Mouse (Mus musculus) inflammation-experienced regulatory T-cells, adult 6 months (primary cell): ENCODE results near the gene Cab39. TPM values are rescaled to one million over a fixed set of nuclear protein-coding genes. Genes with fewer than 3 reads are reported as not detected.
A peak's percentile ranks its signal among the peaks of the same experiment; 100 is the strongest.

Experiments used
- ATAC-seq: one replicate; pipeline ENCODE4 v1.8.0; 2017
- polyA plus RNA-seq, 3 experiments: library from polyadenylated mRNA; unstranded; fragments of 100-300 nt; shearing (Covaris generic); gene quantifications; one replicate each; pipeline ENCODE4 v1.2.1; 2017

Cab39 gene
- 10 to 100 TPM; 43.1 to 57.3 (median 50.7) TPM for polyA plus RNA-seq

DNA sequence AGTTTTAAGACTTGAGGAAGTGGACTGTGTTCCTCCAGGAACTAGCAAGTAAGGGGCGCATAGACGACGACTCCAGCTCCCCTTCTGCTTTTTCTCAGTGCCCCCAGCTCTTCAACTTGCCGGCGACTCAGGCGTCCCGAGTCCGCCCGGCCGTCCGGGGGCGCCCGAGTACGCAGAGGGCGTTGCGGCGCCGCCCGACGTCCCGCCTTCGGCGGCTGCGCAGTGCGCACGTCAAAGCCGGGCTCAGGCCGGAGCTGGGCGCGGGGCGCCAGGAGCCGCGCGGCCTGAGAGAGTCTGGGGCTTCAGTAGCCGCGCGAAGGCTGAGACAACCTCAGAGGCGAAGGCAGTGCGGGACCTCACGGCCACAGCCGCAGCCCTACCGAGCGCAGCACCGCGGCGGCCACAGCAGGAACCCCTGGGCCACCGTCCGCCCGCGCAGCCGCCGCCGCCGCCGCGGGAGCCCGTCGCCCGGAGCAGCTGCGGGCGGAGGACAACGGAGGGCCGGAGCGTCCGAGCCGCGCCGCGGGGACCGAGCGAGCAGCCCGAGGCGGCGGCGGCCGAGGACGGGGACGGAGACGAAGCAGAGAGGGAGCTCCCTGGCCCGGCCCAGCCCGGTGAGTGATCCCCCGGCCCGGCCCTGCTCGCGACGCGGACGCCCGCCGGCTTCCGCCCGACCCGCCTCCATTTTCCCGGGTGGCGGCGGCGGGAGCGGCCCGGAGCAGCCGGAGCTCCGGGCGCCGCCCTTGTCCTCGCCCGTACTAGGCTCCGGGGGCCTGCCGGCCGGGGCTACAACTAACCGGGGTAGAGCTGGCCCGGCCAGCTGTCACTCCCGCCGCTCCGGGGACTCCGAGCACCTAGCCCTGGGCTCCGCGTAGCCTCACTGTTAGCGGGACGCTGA, at the start of gene Cab39:
Gene Cab39, plus strand, starts transcription at position 234 of the 898 bp plus-strand sequence.
- peak; percentile 76 for ATAC-seq

DNA sequence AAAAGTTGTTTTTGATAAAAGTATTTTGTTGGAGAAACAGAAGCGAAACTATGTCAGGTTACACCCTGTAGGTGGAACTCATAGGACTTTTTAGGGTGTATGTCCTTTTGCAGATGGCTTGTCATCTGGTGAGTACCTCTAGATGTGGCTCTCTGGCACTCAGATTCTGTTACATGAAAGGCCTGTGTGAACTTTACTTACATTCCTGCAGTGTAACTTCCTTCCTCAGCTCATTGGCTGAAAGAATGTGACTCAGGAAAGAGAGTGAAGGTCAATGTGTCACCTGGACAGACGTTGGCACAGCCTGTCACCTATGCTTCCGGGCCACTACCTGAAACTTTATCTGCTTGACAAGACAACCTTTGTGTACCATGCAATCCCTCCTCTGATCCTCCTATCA, 48.7 kb upstream of the Cab39 start:
- no peak for ATAC-seq

DNA sequence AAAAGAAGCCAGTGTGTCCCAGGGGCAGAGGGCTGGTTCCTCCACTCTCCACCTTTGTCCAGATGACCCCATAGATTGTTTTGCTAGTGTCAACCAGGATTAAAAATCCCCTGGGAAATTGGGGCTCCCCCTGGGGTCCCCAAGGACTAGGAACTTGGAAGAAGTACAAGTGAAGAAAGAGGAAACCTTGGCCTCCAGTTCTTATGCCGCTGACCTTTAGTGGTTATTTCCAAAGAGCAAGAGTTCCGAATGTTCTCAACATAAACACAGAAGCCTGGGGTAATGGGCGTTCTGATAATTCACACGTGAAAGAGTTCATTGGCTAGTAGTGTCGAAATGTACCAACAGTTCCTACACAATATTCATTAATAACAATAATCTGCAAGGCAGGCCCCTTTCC, 46.7 kb upstream of the Cab39 start:
- no peak for ATAC-seq

DNA sequence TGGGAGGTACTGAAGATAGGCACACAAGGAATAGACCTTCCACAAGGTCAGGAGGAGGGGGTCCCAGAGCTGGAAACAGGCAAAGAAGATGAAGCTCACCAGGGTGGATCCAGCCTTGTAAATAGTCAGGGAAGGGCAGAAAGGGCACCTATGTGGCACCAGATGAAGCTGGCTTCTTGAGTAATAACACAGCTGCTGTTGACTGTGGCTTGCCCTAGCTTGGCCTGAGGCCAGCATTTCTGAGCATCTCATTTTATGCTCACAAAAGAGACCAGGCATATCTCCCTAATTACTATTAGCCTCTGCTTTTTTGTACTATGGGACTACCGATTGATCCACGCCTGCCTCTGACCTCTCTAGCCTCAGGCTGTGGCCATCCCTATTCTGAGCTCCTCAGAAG, 43.4 kb upstream of the Cab39 start:
- no peak for ATAC-seq

DNA sequence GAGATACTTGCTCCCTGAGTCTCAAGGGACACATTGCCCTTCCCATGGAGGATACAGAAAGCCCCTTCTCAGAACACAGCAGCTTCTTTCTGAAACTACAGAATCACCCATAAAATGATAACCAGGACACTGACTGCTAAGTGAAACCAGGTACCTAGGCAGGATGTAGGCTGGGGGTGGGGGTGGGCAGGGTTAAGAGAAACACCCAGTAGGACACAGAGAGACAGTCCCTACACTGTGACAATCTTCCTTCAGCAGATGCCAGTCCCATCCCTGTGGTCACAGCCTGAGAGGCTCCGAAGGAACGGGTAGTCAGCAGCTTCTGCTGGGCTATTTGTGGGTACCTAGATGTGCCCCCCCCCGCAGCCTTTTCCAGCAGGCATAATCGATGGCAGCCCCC, 42.6 kb upstream of the Cab39 start:
- peak; percentile 55 for ATAC-seq

DNA sequence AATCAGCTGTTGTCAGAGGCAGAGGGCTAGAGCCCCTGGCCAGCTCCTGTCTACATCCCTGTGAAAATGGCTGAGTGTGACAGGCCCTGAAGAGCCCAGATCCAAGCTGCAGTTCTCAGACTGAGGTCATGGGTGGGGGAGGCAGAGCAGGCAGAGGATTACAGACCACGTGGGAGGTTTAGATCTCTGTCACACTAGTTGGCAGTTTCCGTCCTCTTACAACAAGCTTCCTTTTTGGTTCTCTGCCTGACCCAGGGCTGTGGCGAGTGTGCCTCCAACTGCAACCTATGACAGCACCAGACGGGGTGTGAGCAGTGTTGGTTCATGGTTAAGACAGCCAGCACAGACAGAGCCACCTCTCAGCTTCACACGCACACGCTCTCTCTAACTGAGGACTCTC, 41.7 kb upstream of the Cab39 start:
- ATAC-seq, result peak; percentile 88

DNA sequence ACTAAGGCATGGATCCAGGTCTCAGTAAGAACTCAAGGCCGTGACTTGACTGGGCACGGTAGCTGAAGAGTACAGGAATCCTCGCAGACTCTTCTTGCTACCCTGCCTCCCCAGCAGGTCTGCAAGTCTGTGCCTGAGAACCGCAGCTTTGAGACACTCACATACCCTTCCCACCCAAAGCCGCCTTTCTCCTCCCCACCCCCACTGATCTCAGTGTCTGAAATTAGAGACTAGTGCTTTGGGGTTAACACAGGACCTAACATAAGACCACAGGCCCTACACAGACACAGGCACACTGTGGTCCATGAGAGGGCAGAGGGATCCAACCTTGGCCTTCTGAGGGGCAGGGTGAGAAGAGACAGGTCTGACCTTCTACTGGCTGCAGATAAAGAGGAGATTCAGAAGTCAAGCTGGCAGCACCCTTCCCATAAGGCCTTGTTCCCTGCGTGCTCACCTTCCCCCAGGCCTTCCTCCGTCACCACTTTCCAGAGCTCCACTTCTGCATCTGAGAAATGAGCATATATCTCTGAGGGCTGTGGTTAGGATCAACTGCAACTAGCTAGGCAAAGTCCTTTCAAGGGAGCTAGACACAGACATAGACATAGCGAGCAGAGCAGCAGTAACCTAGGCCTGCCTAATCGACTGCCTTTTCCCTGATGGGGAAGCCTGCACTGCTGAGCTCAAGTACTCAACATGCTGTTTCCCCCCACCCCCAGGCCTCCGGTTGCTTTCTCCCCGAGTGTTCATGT, 41.1 kb upstream of the Cab39 start:
- ATAC-seq, result peak; percentile 21

DNA sequence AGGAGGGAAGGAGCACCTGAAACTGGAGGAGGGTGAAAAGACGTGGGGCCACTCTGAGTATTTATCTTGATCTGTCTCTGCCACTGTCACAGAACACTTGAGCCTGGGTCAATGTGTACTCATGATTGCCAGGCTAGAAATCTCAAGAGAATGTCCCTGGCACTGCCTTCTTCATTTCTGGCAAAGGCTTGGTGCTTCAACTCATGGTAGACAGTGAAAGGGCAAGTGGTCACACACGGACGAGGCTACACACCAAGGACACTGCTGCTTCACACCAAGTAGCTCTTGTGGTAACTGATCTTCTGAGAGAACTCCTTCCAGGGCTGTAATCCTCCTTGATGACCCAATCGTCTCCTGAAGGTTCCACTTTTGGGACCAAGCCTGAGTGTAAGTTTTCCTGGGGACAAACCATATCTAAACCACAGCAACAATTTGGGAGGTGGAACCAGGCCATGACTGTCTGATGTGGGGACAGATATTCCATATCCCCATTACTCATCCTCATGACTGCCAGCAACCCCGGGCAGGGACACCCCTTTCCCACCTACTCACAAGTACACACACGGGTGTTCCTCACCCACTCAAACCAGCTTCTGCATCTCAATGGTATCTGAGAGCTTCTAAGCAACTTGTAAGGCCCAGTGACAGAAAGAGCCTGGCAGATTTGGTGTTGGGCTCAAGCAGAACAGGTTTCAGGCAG, 35.6 kb upstream of the Cab39 start:
- no peak for ATAC-seq

DNA sequence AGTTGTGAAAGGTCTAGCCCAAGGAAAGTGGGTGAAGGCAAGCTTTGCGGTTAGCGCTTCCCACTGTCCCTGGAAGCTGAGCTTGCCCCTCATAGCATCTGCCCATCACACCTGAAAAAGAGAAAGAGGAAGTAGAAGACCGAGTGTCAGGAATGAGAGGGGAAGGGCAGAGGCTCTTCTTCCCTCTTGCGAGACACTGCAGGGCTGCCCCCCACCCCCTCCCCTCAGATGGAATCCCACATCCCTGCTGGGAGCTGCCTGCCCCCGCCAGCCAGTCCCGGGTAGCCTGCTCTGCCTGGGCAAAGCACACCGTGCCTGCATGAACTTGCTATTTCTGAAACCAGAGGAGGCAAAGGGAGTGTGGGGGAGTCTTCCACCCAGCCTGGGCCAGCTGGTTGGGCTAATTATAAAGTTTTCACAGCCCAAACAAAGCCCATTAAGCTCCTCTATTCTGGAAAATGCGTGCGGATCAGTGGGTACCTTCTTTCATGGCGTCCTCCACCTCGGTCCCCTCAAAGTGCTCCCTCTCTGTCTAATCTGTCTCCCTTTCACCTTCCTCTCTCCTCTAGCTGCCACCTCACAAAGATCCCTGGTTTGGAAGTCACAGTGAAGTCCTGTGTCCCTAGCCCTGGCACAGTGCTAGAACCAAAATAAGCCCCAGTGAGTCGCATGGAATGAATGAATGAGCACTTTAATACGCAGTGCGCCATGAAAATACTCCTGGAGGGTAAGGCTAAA, 34.8 kb upstream of the Cab39 start:
- no peak for ATAC-seq

DNA sequence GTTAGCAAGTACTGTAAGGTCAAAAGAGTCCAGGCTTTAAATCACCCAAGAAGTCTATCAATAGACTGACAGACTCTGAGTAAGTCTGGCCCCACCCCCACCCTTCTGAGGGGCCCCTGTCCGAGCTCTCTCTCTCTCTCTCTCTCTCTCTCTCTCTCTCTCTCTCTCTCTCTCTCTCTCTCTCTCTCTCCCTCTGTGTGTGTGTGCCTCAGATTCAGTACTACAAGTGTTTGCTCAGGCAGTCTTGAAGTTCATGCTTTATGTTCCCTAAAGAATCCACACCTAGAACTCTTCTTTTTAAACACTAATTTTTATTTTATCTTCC, 34.3 kb upstream of the Cab39 start:
- ATAC-seq, result no peak

DNA sequence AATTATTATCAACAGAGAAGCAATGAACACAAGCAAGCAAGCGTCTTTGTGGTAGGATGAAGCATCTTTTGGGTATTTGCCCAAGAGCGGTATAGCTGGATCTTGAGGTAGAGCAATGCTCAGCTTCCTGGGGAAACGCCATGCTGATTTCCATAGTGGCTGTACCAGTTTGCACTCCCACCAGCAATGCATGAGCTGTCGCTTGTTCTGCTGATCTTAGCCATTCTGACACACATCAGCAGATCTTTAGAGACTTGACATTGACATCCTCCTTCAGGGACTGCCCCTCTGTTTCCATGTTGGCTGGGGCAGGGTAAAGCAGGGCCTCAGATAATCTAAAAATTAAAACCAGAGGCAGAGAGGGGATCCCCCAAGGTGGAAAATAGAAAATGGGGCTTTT, 31.6 kb upstream of the Cab39 start:
- peak; percentile 97 for ATAC-seq

DNA sequence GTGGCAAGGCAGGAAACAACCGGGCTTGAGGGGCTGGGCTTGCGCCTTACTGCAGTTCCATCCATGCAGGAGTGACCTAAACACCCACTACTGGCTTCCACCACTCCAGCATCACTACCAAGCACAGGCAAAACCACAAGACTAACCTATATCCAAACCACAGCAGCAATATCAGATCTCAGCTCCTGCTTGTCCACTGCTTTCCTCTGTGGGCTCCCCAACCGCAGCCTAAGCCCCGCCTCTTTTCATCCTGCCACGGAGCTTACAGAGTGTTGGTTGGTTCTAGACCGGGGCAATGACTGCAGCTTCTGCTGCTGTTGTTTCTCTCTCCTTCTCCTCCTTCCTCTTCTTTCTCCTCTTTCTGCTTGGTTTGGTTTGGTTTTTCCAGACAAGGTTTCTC, 29.9 kb upstream of the Cab39 start:
- no peak for ATAC-seq

DNA sequence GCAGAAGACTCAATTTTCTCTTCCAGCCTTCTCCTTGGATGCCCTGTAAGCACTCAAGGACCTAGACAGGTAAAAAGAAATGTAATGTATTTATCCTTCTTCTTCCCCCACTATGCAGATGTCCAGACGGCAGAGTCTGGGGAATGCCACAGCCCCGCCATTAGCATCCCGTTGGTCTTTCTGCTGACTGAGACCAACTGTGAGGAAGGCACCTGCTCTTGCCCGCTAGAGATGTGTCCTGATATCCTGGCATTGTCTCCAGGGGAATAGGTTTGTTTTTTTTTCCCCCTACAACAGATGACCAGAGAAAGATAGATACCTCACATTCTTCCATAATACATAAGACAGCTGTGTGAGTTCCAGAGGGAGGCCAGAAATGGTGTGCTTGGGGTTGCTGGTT, 28.9 kb upstream of the Cab39 start:
- ATAC-seq, result no peak

DNA sequence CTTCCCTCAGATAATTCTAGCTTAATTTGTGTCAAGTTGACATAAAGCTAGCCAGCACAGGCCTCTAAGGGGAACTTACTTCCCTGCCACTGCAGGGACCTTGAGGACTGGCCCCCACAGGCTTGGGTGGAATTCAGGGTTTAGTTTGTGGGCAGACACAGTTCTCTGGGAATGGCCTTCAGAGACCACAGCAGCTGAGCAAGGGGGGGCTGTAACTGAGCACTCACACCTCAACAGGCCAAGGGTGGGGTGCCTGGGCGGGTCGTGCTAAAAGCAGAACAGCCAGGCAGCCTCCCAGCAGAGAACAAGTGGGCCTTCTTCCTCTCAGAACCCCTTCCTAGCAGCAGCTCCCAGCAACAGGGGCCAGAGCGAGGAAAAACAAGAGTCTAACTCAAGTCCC, 27.1 kb upstream of the Cab39 start:
- ATAC-seq, result no peak

DNA sequence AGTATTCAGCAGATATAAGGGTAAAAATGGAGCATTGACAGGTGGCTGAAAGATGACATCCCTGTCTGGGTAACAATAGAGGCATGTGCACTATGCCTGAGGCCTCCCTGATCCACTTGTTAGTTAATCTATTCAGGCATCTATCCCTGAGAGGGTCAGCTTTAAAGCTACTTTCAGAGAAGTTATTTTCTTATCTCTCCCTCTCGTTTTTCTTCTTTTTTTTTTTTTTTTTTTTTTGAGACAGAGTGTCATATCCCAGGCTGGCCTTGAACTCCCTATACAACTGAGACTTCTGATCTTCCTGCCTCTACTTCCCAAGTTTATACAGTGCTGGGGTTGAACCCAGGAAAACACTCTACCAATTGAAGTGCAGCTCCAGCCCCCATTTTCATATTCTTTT, 25.5 kb upstream of the Cab39 start:
- ATAC-seq, result no peak

DNA sequence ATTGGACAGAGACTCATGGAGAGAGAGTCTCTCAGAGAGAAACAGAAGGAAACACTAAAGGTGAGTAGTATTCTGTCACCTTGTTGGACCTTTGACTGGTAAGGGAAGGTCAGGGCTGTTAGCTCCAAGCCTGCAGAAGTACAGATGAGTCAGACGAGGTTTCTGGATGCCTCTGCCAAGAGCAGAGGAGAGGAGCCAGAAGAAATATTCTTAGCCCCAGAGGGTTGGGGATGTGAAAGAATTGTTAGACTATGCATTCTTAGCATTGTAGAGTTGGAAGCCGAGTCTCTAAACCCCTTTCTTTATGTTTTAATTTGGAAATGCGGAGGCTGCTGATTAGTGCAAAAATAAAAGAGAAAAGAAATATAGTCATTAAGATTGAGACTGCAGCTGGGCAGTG, 21.3 kb upstream of the Cab39 start:
- no peak for ATAC-seq

DNA sequence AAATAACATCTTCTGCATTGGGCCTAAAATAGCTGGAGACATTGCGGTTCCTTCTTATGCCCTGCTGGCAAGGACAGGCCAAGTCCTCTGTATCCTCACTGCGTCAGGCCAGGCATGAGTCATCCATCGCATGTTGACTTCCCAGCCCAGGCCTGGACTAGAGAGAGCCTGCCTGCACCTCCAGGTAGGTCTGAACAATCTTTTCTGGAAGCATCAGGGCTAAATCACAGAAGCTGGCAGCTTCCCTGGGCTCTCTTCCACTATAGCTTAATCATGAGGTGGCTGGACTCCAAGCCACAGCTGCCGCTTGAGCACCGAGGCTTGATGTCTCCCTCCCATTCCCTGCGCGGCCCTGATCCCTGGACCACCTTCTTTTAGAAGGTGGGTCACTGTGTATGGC, 18.1 kb upstream of the Cab39 start:
- no peak for ATAC-seq

DNA sequence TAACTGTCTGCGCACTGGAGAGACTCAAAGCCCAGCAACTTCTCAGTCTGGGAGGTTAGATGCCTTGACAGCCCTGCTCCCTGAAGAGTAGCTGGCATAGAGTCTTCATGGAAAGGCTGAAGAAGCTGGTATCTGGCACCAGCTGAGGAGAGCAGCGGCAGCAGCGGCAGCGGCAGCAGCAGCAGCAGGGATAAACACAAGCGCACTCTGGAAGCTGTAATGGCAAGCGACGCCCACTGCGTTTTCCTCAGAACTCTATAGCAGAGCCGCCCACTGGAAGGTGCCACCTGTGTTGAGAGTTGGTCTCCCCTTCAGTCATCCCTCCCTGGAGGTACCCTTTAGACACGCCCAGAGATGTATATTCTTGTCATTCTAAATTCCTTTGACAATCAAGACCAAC, 17.1 kb upstream of the Cab39 start:
- ATAC-seq, result no peak

DNA sequence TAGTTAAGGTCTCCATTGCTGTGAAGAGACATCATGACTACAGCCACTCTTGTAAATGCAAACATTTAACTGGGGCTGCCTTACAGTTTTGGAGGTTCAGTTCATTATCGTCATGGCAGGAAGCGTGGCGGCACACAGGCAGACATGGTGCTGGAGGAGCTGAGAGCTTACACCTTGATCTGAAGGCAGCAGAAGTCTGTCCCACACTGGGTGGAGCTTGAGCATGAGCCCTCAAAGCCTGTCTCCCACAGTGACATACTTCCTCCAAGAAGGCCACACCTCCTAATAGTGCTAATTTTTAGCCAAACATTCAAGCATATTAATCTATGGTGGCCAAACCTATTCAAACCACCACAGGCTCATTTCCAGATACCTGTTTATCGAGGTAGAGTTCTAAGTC, 14.8 kb upstream of the Cab39 start, which contains the start of gene A630001G21Rik:
Gene A630001G21Rik, minus strand, starts transcription at position 208 of the 400 bp plus-strand sequence.
- peak; percentile 82 for ATAC-seq

DNA sequence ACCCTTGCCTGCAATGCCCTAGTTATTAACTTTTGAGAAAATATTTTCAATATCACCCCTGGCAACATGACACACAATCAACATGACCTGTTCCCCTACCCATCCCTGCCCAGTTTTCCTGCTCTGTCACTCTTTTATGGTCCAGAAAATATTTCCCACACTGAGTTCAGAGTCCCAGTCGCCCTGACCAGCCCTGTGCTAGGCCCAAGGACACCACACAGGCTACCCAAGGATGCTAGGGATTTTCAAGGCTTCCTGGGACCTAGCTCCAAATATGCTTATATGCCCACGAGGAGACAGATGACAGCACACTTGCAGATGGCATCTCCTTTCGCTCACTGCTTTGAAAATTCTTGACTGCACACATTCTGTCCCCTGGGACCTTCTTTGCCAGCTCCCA, 14.2 kb upstream of the Cab39 start:
- ATAC-seq, result no peak

DNA sequence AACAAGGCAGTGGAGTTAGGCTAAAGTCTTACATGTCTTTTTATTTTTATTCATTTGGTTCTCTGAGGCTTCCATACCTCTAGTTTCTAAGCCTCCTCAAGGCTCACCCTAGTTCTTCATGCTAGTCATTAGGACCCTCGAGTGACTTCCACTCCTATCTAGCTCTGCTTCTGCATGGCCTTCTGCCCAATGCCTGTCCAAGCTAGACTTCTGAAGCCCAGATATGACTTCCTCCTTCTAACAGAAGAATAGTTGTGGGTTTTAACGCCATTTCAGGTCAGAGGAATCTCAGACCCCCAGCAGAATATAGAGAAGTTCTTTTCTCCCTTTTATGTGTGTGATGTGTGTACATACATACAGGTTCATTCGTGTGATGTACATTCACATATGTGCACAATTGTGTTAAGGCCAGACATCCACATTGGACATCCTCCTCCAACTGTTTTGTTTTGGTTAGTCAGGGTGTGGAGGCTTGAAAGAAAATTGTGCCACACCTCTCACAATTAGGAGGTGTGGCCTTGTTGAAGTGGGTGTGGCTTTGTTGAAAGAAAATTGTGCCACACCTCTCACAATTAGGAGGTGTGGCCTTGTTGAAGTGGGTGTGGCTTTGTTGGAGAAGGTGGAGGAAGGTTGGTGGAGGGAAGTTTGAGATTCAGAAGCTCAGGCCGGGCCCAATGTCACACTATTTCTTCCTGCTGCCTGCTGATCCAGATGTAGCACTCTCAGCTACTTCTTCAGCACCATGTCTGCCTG, 13.6 kb upstream of the Cab39 start:
- no peak for ATAC-seq

DNA sequence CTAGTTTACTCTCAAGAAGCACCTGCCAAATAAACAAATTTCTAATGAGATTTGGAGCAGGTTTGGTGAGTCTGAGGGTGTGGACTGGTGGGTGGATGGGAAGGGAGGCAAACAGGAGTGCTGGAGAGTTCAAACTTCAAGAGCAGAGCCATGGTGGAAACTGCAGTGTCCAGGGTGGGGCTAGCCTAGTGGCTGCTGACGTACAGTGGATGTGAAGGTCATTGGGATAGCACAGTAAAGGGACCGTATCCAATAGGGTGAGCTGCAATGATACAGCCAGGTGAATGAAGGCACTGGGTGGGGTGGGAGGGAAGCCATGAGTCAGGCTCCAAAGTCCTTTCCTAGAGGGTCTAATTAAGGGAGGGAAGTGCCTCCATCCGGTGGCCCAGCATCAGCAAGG, 2.7 kb upstream of the Cab39 start:
- no peak for ATAC-seq
